Mouse (Mus musculus) embryonic facial prominence, embryonic 11.5 days (tissue): ENCODE measurements at regions not wholly inside any gene's neighbourhood (a gene's known extent, or its start where the extent isn't known, plus 50 kb on each side); places are given as distances from the start of the nearest gene placed in this dataset.

Experiments
- ATAC-seq: fragments of 200-750 bp; cut with Nextera tagmentation; replicated peaks from 2 replicates; pipeline ENCODE4 v1.8.0; 2017; ENCODE audit warnings: low read depth; ENCODE audit not compliant: insufficient number of reproducible peaks, low FRiP score, low TSS enrichment
- DNase-seq: peaks from one replicate; pipeline ENCODE4 v3.0.0-alpha.2; 2015; ENCODE audit warnings: low spot score
- H3K27ac ChIP-seq: fragments of 300-500 bp; sonication (generic); replicated peaks from 2 replicates; pipeline ENCODE4 v1.5.1; 2014; ENCODE audit warnings: mild to moderate bottlenecking, low read depth, low read length, control low read depth
- H3K27me3 ChIP-seq: fragments of 300-500 bp; sonication (generic); 2 replicates; pipeline ENCODE4 v1.6.1; 2014; ENCODE audit warnings: mild to moderate bottlenecking, low read length, moderate library complexity, mixed read lengths; ENCODE audit not compliant: control insufficient read depth, insufficient read depth
- H3K36me3 ChIP-seq: fragments of 300-500 bp; sonication (generic); replicated peaks from 2 replicates; pipeline ENCODE4 v1.6.1; 2014; ENCODE audit warnings: low read depth, mild to moderate bottlenecking, low read length, moderate library complexity, mixed read lengths; ENCODE audit not compliant: control insufficient read depth, insufficient read depth
- H3K4me1 ChIP-seq: fragments of 300-500 bp; sonication (generic); 2 replicates; pipeline ENCODE4 v1.6.1; 2014; ENCODE audit warnings: low read length, mixed read lengths; ENCODE audit not compliant: control insufficient read depth, insufficient read depth
- H3K4me2 ChIP-seq: fragments of 300-500 bp; sonication (generic); 2 replicates; pipeline ENCODE4 v1.6.1; 2014; ENCODE audit warnings: low read depth, mild to moderate bottlenecking, control low read depth, low read length, moderate library complexity
- H3K4me3 ChIP-seq: fragments of 300-500 bp; sonication (generic); 2 replicates; pipeline ENCODE4 v1.5.1; 2014; ENCODE audit warnings: low read depth, low read length, control low read depth
- H3K9ac ChIP-seq: fragments of 300-500 bp; sonication (generic); replicated peaks from 2 replicates; pipeline ENCODE4 v1.6.1; 2014; ENCODE audit warnings: mild to moderate bottlenecking, control low read depth, low read length
- H3K9me3 ChIP-seq: fragments of 300-500 bp; sonication (generic); replicated peaks from 2 replicates; pipeline ENCODE4 v1.6.1; 2016; ENCODE audit warnings: mild to moderate bottlenecking, low read length, inconsistent platforms, mixed read lengths; ENCODE audit not compliant: control insufficient read depth
- WGBS: fragments of 180-500 bp; shearing (Covaris S2); extraction: QIAGEN DNeasy Blood & Tissue Kit; methylation state at CpG from one replicate; pipeline ENCODE4 v1.1.7; 2014; 5-methylcytosine and 5-hydroxymethylcytosine counted together

GRCm38 (mm10) chr8:18381615-18382178 lies 596.4 kb downstream of the Defb40 start:
- Histone ChIP-seq H3K27ac (no peak overlapping the region), H3K9ac (no peak overlapping the region), H3K27me3 (no peaks in the 10 kb centered on the region), H3K36me3 (no peaks in the 10 kb centered on the region), H3K4me1 (no peaks in the 10 kb centered on the region), H3K9me3 (no peaks in the 10 kb centered on the region), H3K4me2 (no peak overlapping the region), H3K4me3 (no peak overlapping the region)
- DNase-seq = no peak
- WGBS = 31% methylated on average over 3 of the region's 3 CpGs
- ATAC-seq = no peak

GRCm38 (mm10) chr8:18348716-18349115 lies 629.3 kb downstream of the Defb40 start:
- WGBS = 84% methylated on average over 4 of the region's 4 CpGs
- Histone ChIP-seq H3K4me1 (no peaks in the 10 kb centered on the region), H3K4me2 (no peak overlapping the region), H3K27ac (no peak overlapping the region), H3K4me3 (no peak overlapping the region), H3K27me3 (no peaks in the 10 kb centered on the region), H3K9ac (no peak overlapping the region), H3K36me3 (no peaks in the 10 kb centered on the region), H3K9me3 (no peaks in the 10 kb centered on the region)
- ATAC-seq (no peak), DNase-seq (no peak)

- H3K36me3 ChIP-seq = no peaks in the 10 kb centered on the region
- ATAC-seq (no peak), DNase-seq (no peak)
- H3K4me1 ChIP-seq = no peaks in the 10 kb centered on the region
- H3K4me3 ChIP-seq = no peak overlapping the region
- no peak overlapping the region for H3K4me2 ChIP-seq
- H3K9ac ChIP-seq = no peak overlapping the region
- no peaks in the 10 kb centered on the region for H3K27me3 ChIP-seq
- H3K9me3 ChIP-seq = no peaks in the 10 kb centered on the region
- 52% methylated on average over 4 of the region's 4 CpGs for WGBS
- H3K27ac ChIP-seq = no peak overlapping the region
Observed at GRCm38 (mm10) chr8:18346248-18346647, 631.8 kb downstream of the Defb40 start.

GRCm38 (mm10) chr8:18345322-18345721 lies 632.7 kb downstream of the Defb40 start:
- no peak overlapping the region for H3K4me3 ChIP-seq
- H3K27ac ChIP-seq = no peak overlapping the region
- H3K36me3 ChIP-seq = no peaks in the 10 kb centered on the region
- WGBS = 38% methylated on average over 6 of the region's 6 CpGs
- ATAC-seq (peak; percentile 78; the same call in 1 of the 2 replicates), DNase-seq (peak; percentile 67)
- no peaks in the 10 kb centered on the region for H3K27me3 ChIP-seq
- no peak overlapping the region for H3K9ac ChIP-seq
- H3K4me2 ChIP-seq = no peak overlapping the region
- no peaks in the 10 kb centered on the region for H3K4me1 ChIP-seq
- H3K9me3 ChIP-seq = no peaks in the 10 kb centered on the region

- Histone ChIP-seq H3K4me2 (no peak overlapping the region), H3K27ac (no peak overlapping the region), H3K36me3 (no peaks in the 10 kb centered on the region), H3K9ac (no peak overlapping the region), H3K4me1 (no peaks in the 10 kb centered on the region), H3K4me3 (no peak overlapping the region), H3K9me3 (no peaks in the 10 kb centered on the region), H3K27me3 (no peaks in the 10 kb centered on the region)
- DNase-seq (no peak), ATAC-seq (no peak)
- 84% methylated on average over 5 of the region's 5 CpGs for WGBS
Observed at GRCm38 (mm10) chr8:18344838-18345237, 633.2 kb downstream of the Defb40 start.

GRCm38 (mm10) chr8:18335576-18335975 lies 642.5 kb downstream of the Defb40 start:
- no peak overlapping the region for H3K27ac ChIP-seq
- H3K4me2 ChIP-seq = no peak overlapping the region
- no peaks in the 10 kb centered on the region for H3K4me1 ChIP-seq
- DNase-seq (no peak), ATAC-seq (no peak)
- H3K27me3 ChIP-seq = no peaks in the 10 kb centered on the region
- no peak overlapping the region for H3K9ac ChIP-seq
- no peaks in the 10 kb centered on the region for H3K9me3 ChIP-seq
- H3K4me3 ChIP-seq = no peak overlapping the region
- H3K36me3 ChIP-seq = no peaks in the 10 kb centered on the region
- 91% methylated on average over 1 of the region's 1 CpGs for WGBS

- Histone ChIP-seq H3K27me3 (no peaks in the 10 kb centered on the region), H3K4me2 (no peak overlapping the region), H3K9me3 (no peaks in the 10 kb centered on the region), H3K4me3 (no peak overlapping the region), H3K9ac (no peak overlapping the region), H3K4me1 (no peaks in the 10 kb centered on the region), H3K36me3 (no peaks in the 10 kb centered on the region), H3K27ac (no peak overlapping the region)
- ATAC-seq (no peak), DNase-seq (no peak)
- WGBS = 86% methylated on average over 2 of the region's 2 CpGs
Observed at GRCm38 (mm10) chr8:18328521-18328920, 649.5 kb downstream of the Defb40 start.

GRCm38 (mm10) chr8:18316488-18316887 lies 661.6 kb downstream of the Defb40 start:
- H3K9ac ChIP-seq = no peak overlapping the region
- no peaks in the 10 kb centered on the region for H3K27me3 ChIP-seq
- H3K36me3 ChIP-seq = no peaks in the 10 kb centered on the region
- ATAC-seq (no peak), DNase-seq (no peak)
- H3K4me1 ChIP-seq = no peaks in the 10 kb centered on the region
- H3K4me3 ChIP-seq = no peak overlapping the region
- no peak overlapping the region for H3K4me2 ChIP-seq
- H3K27ac ChIP-seq = no peak overlapping the region
- whole genome bisulfite sequencing = 59% methylated on average over 2 of the region's 2 CpGs
- H3K9me3 ChIP-seq = no peaks in the 10 kb centered on the region
